Mouse (Mus musculus) heart, embryonic 13.5 days (tissue): ENCODE measurements around the gene Des. TPM values are rescaled to one million over a fixed set of nuclear protein-coding genes. Genes with fewer than 3 reads are reported as not detected.

Source experiments
- ATAC-seq: fragments of 200-750 bp; cut with Nextera tagmentation; 2 replicates; pipeline ENCODE4 v1.8.0; 2017; ENCODE audit warnings: moderate TSS enrichment; ENCODE audit not compliant: insufficient number of reproducible peaks, low FRiP score, low TSS enrichment; ENCODE audit errors: extremely low read depth
- H3K27ac ChIP-seq: fragments of 300-500 bp; sonication (generic); replicated peaks from 2 replicates; pipeline ENCODE4 v1.5.1; 2015; ENCODE audit warnings: moderate library complexity, mild to moderate bottlenecking, inconsistent platforms
- H3K27me3 ChIP-seq: fragments of 300-500 bp; sonication (generic); replicated peaks from 2 replicates; pipeline ENCODE4 v1.6.1; 2015; ENCODE audit warnings: mild to moderate bottlenecking, inconsistent platforms
- H3K36me3 ChIP-seq: fragments of 300-500 bp; sonication (generic); 2 replicates; pipeline ENCODE4 v1.6.1; 2015; ENCODE audit warnings: mild to moderate bottlenecking, inconsistent platforms
- H3K4me1 ChIP-seq: fragments of 300-500 bp; sonication (generic); 2 replicates; pipeline ENCODE4 v1.6.1; 2015; ENCODE audit warnings: inconsistent platforms
- H3K4me2 ChIP-seq: fragments of 300-500 bp; sonication (generic); 2 replicates; pipeline ENCODE4 v1.6.1; 2015; ENCODE audit warnings: inconsistent platforms, mild to moderate bottlenecking, moderate library complexity
- H3K4me3 ChIP-seq: fragments of 300-500 bp; sonication (generic); 2 replicates; pipeline ENCODE4 v1.5.1; 2015; ENCODE audit warnings: moderate library complexity, mild to moderate bottlenecking, inconsistent platforms
- H3K9ac ChIP-seq: fragments of 300-500 bp; sonication (generic); 2 replicates; pipeline ENCODE4 v1.6.1; 2015; ENCODE audit warnings: inconsistent platforms, mild to moderate bottlenecking, moderate library complexity
- H3K9me3 ChIP-seq: fragments of 300-500 bp; sonication (generic); 2 replicates; pipeline ENCODE4 v1.6.1; 2016; ENCODE audit warnings: inconsistent platforms
- WGBS: fragments of 180-500 bp; shearing (Covaris S2); methylation state at CpG from one replicate; pipeline ENCODE4 v1.1.7; 2015; ENCODE audit warnings: mixed read lengths; 5-methylcytosine and 5-hydroxymethylcytosine counted together
- polyA plus RNA-seq: library from polyadenylated mRNA; unstranded; fragments of >200 nt; fragmentation: Nextera tagmentation; extraction: Ambion mirVana; gene quantifications from 2 replicates; pipeline ENCODE4 v1.2.1, GENCODE M21; 2015

Gene Des
- 393 and 426 TPM in 2 replicates for polyA plus RNA-seq

GRCm38 (mm10) chr1:75360112-75361031 is at the start of gene Des:
Gene Des, plus strand, starts transcription at chr1:75360329.
- peak within 1 kb of the TSS; percentile 60 for H3K4me3 ChIP-seq
- ATAC-seq: peak; percentile 78
- H3K27ac ChIP-seq: peak within 1 kb of the TSS; percentile 94
- peaks cover 75% of the 10 kb centered on the region for H3K4me1 ChIP-seq
- H3K36me3 ChIP-seq: peaks cover 33% of the 10 kb centered on the region
- peaks cover 15% of the 10 kb centered on the region; the same call in 1 of the 2 replicates for H3K27me3 ChIP-seq
- H3K9ac ChIP-seq: peak within 1 kb of the TSS; percentile 86
- WGBS: 1% methylated on average over 80 of the region's 80 CpGs
- no peaks in the 10 kb centered on the region for H3K9me3 ChIP-seq
- H3K4me2 ChIP-seq: peak within 1 kb of the TSS; percentile 71

- H3K27ac ChIP-seq: no peak overlapping the region
- H3K27me3 ChIP-seq: no peaks in the 10 kb centered on the region
- peaks cover 90% of the 10 kb centered on the region for H3K36me3 ChIP-seq
- no peak overlapping the region for H3K9ac ChIP-seq
- ATAC-seq: no peak
- H3K4me3 ChIP-seq: no peak overlapping the region
- H3K9me3 ChIP-seq: no peaks in the 10 kb centered on the region
- WGBS: 93% methylated on average over 6 of the region's 6 CpGs
- H3K4me1 ChIP-seq: peaks cover 11% of the 10 kb centered on the region
- H3K4me2 ChIP-seq: no peak overlapping the region
These were observed 48.4 kb upstream of the Des start for GRCm38 (mm10) chr1:75311694-75312093.

GRCm38 (mm10) chr1:75315011-75315410 is 45.1 kb upstream of the Des start:
- H3K4me1 ChIP-seq: peaks cover 15% of the 10 kb centered on the region
- no peak overlapping the region for H3K27ac ChIP-seq
- peaks cover 58% of the 10 kb centered on the region for H3K36me3 ChIP-seq
- no peak overlapping the region for H3K9ac ChIP-seq
- no peaks in the 10 kb centered on the region for H3K27me3 ChIP-seq
- no peak overlapping the region for H3K4me3 ChIP-seq
- H3K4me2 ChIP-seq: no peak overlapping the region
- no peaks in the 10 kb centered on the region for H3K9me3 ChIP-seq
- WGBS: 83% methylated on average over 6 of the region's 6 CpGs
- ATAC-seq: no peak

GRCm38 (mm10) chr1:75315456-75316365 is 44.4 kb upstream of the Des start:
- Histone ChIP-seq H3K4me3 (peak overlapping the region; percentile 80), H3K36me3 (peaks cover 51% of the 10 kb centered on the region), H3K27ac (peak overlapping the region; percentile 95; the same call in 1 of the 2 replicates), H3K9me3 (no peaks in the 10 kb centered on the region), H3K4me1 (peaks cover 15% of the 10 kb centered on the region), H3K9ac (peak overlapping the region; percentile 87), H3K4me2 (peak overlapping the region; percentile 89), H3K27me3 (no peaks in the 10 kb centered on the region)
- no peak for ATAC-seq
- WGBS: 82% methylated on average over 29 of the region's 29 CpGs

- Histone ChIP-seq H3K4me1 (peaks cover 15% of the 10 kb centered on the region), H3K27ac (peak overlapping the region; percentile 95), H3K36me3 (peaks cover 39% of the 10 kb centered on the region), H3K9ac (peak overlapping the region; percentile 87), H3K4me3 (peak overlapping the region; percentile 80), H3K27me3 (no peaks in the 10 kb centered on the region), H3K9me3 (no peaks in the 10 kb centered on the region), H3K4me2 (peak overlapping the region; percentile 89)
- peak; percentile 6; the same call in 1 of the 2 replicates for ATAC-seq
- under 1% methylated on average over 20 of the region's 20 CpGs for WGBS
These were observed 43.3 kb upstream of the Des start for GRCm38 (mm10) chr1:75316861-75317240.

- H3K27me3 ChIP-seq: no peaks in the 10 kb centered on the region
- under 1% methylated on average over 89 of the region's 92 CpGs for WGBS
- H3K9me3 ChIP-seq: no peaks in the 10 kb centered on the region
- H3K4me2 ChIP-seq: peak within 1 kb of the TSS; percentile 89
- peak within 1 kb of the TSS; percentile 80 for H3K4me3 ChIP-seq
- ATAC-seq: peak; percentile 96
- H3K27ac ChIP-seq: peak within 1 kb of the TSS; percentile 95
- peaks cover 33% of the 10 kb centered on the region for H3K36me3 ChIP-seq
- H3K9ac ChIP-seq: peak within 1 kb of the TSS; percentile 87
- peaks cover 15% of the 10 kb centered on the region for H3K4me1 ChIP-seq
These were observed 42.6 kb upstream of the Des start, which contains the start of gene Dnpep for GRCm38 (mm10) chr1:75317241-75318201. Gene Dnpep, minus strand, starts transcription at chr1:75317990.

GRCm38 (mm10) chr1:75318301-75318700 is 41.8 kb upstream of the Des start:
- peak overlapping the region; percentile 71 for H3K9ac ChIP-seq
- H3K36me3 ChIP-seq: peaks cover 25% of the 10 kb centered on the region

GRCm38 (mm10) chr1:75318736-75319135 is 41.4 kb upstream of the Des start:
- Histone ChIP-seq H3K27me3 (no peaks in the 10 kb centered on the region), H3K9me3 (no peaks in the 10 kb centered on the region), H3K36me3 (peaks cover 20% of the 10 kb centered on the region), H3K4me1 (peaks cover 15% of the 10 kb centered on the region), H3K4me2 (no peak overlapping the region), H3K27ac (no peak overlapping the region), H3K4me3 (no peak overlapping the region), H3K9ac (no peak overlapping the region)
- 85% methylated on average over 4 of the region's 4 CpGs for WGBS
- ATAC-seq: no peak

More at GRCm38 (mm10) chr1:75318301-75318700, 41.8 kb upstream of the Des start:
- Histone ChIP-seq H3K4me1 (peaks cover 15% of the 10 kb centered on the region), H3K27me3 (no peaks in the 10 kb centered on the region), H3K27ac (peak overlapping the region; percentile 62), H3K4me3 (peak overlapping the region; percentile 36), H3K4me2 (peak overlapping the region; percentile 62), H3K9me3 (no peaks in the 10 kb centered on the region)
- WGBS: 55% methylated on average over 3 of the region's 3 CpGs
- no peak for ATAC-seq

- no peaks in the 10 kb centered on the region for H3K9me3 ChIP-seq
- no peak overlapping the region for H3K4me3 ChIP-seq
- H3K9ac ChIP-seq: peak overlapping the region; percentile 14; the same call in 1 of the 2 replicates
- no peak overlapping the region for H3K27ac ChIP-seq
- 81% methylated on average over 10 of the region's 10 CpGs for WGBS
- H3K27me3 ChIP-seq: no peaks in the 10 kb centered on the region
- no peak for ATAC-seq
- H3K4me1 ChIP-seq: peaks cover 15% of the 10 kb centered on the region
- H3K4me2 ChIP-seq: no peak overlapping the region
- peaks cover 16% of the 10 kb centered on the region for H3K36me3 ChIP-seq
These were observed 41.0 kb upstream of the Des start for GRCm38 (mm10) chr1:75319166-75319565.

- H3K9ac ChIP-seq: no peak overlapping the region
- peaks cover 5% of the 10 kb centered on the region; the same call in 1 of the 2 replicates for H3K4me1 ChIP-seq
- no peak overlapping the region for H3K4me3 ChIP-seq
- H3K4me2 ChIP-seq: no peak overlapping the region
- H3K27ac ChIP-seq: no peak overlapping the region
- H3K36me3 ChIP-seq: no peaks in the 10 kb centered on the region
- no peak for ATAC-seq
- H3K9me3 ChIP-seq: no peaks in the 10 kb centered on the region
- no peaks in the 10 kb centered on the region for H3K27me3 ChIP-seq
These were observed 32.7 kb upstream of the Des start for GRCm38 (mm10) chr1:75327461-75327860.
